Mouse (Mus musculus): ENCODE measurements around the gene Mindy4.
A peak's percentile ranks its signal among the peaks of the same experiment; 100 is the strongest.

Mindy4 gene

DNA sequence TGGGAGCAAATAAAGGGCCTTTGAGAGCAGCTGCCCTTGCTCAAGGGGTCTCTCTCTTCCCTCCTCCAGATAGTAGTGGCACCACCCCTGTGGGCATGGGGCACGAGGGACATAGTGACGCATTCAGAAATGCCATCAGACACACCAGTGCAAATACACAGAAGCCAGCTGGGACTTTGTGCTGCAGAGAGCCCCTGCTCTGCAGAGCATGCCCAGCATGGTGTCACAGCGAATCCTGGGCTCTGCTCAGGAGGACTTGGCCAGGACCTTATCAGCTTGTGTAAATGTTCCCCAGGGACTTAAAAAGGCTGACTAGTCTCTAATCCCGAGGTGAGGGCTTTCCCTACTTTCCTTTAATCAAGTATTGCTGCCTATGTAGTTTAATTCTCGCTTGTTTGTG is 138.5 kb downstream of the Mindy4 start:
- DNase-seq (ENCODE audit: low spot score), result no peak

DNA sequence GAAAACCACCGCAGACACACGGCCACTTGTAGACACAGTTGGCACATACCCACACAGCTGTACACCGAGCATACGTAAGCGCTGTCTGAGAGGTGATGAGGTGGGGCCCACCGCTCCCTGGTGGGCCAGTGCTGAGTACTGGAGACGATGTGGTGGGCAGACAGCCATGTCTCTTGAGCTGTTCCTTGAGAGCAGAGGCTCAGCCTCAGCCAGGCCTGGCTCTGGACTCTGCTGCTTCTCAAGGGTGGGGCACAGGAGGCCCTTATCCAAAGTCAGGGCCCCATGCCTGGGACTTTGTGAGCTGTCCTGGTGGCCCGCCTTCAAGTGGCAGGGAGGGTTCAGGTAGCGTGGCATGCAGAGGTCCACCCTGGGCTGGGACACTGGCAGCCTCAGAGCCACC is 139.1 kb downstream of the Mindy4 start:
- peak; percentile 41 for DNase-seq (ENCODE audit: low spot score)

DNA sequence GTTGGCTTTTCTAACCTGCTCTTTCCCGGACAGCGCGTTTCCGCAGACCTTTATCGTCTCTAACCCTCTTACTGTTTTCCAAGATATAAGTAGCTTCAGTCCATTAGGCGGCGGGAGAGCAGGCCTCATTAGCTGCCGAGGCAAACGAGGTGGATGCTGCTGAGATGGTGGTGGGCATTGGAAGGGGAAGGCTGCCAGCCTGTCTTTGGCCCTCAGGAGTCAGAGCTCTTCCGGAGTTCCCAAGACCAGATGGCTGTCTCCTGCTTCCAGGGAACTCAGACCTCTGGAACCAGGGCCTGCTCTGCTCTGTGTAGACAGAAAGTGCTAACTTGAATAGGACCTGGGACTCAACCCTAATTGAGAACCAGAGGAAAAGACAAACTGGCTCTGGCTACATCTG is 140.3 kb downstream of the Mindy4 start:
- no peak for DNase-seq (ENCODE audit: low spot score)

DNA sequence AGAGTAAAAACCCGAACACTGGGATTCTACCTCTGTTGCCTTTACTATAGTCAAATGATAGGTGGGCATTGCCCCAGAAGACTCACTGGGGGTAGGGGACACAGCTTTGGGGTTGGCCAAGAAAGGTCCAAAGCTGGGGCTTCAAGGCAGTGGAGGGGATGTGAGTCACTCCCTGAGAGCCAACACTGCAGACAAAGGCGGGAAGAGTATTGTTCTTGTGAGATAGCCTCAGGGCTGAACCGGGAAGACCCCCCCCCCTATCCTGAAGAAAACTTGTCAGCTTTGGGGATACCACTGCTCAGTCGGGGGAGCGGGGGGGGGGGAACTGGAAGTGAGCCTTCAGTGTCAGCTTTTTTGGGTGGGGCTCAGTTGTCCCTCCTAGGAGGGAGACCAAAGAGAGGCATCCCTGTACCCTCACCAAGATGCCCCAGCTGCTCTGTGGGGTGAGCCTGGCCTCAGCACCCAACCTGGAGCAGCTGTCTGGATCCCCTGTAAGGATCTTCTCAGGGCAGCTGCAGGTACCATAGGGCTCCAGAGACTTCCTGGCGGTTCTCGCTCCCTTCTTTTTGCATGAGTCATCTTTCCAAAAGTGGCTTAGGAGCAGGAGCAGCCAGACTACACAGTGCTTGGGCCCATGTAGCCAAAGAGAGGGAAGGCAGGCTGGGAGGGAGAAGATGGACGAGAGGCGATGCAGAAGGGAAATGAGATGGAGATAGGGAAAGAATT is 141.3 kb downstream of the Mindy4 start:
- DNase-seq (ENCODE audit: low spot score), result no peak

DNA sequence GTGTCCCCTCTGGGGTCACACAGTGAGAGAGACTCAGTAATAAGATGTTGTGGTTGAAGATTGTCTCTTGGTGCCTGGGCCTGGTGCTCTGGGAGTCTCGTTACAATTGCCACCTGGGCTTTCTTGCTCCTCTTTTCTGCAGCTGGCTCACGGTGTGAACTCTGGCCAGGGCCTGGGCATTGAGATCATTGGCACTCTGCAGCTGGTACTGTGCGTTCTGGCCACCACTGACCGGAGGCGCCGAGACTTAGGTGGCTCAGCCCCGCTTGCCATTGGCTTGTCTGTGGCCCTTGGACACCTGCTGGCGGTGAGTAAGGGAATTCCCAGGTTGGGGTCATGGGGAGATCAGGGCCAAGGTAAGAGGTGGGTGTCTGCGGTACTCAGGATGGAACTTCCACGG is 142.1 kb downstream of the Mindy4 start:
- no peak for DNase-seq (ENCODE audit: low spot score)

DNA sequence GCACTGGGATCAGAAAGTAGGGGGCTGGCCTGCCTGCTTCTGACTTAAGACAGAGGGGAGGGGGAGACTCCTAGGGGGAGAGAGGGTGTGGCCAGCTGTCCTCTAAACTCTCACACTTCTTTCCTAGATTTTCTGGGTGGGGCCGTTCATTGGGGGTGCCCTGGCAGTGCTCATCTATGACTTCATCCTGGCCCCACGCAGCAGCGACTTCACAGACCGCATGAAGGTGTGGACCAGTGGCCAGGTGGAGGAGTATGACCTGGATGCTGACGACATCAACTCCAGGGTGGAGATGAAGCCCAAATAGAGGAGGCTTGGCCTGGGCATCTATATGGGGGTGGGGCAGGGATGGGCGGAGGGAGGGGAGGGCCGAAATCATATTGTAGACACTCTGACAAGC is 143.3 kb downstream of the Mindy4 start:
- DNase-seq (ENCODE audit: low spot score), result no peak

DNA sequence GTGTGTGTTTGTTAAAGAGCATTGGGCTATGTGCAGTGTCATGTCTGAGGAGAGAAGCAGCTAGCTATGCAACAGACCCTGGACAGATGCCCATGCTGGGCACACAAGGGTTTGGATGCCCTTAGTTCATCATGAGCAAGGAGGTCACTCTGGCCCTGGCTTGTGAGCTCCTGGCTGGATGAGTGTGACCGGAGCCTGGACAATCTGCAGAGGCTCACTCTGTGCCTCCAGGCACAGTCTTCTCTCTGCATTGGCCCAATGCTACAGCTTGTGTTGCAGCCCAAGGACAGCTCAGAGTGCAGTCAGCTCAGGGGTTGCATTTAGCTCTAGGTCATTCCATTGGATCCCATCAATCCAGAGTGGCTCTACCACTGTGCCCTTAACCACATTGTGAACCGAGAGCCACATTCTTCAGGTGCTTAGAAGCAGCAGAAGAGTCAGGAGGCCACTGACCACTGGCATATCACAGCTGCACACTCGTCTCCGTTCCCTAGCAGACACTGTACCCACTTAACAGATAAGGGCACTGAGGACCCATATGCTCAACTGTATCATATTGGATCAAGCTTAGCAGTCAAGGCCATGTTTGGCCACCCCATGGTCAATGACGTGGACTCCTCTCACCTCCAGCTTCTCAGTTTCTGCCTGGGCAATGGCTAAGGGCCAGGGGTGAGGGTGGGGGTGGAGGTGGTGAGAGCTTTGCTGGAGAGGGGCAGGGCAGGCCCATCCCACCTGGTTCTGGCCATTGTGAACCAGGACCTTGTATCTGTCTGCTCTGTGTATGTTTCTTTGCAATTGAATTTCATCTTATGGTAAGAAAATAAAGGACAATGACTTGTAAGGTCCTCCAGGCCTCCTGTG is 144.8 kb downstream of the Mindy4 start:
- DNase-seq (ENCODE audit: low spot score), result no peak

DNA sequence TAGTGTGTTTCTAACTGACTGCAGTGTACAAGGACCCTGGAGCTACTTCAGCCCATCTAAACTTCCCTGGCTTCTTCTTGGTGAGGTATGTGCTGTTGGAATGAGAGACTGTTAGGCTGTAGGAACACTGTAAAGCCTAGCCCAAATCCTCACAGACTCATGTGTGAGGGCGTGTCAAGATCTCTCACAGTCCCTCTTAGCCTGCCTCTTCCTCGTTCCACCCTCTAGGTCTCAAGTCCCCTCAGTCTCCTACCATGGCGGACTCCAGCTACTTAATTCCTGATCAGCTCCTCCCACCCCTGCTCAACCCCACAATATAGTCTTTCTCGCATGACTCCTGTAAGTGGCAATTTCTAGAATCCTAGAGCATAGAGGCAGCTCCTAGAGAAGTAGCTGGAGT is 146.0 kb downstream of the Mindy4 start:
- DNase-seq (ENCODE audit: low spot score), result no peak

DNA sequence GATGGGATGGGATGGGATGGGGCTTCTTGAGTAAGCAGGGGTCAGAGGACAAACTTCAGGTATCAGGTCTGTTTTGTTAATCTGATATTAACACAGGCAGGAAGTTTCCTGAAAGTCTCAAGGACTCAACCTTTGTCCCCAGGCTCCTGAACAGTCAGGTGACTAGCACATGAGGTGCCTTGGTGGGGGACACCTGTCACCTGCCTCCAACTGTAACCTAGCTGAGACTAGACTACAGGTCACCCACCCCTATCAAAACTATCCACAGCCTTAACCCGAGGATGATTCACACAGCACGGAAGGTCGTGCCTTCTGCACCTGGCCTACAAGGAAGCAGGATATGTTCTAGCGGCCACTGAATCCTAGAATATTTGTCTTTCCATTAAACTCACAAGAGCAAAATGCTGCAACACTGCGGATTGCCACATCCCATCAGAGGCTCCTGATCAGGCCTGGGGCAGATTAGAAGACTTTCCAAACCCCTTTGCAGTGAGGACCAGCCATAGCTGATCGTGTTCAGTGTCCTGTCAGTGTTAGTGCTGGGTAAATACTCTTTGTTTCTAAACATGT is 147.3 kb downstream of the Mindy4 start:
- no peak for DNase-seq (ENCODE audit: low spot score)

DNA sequence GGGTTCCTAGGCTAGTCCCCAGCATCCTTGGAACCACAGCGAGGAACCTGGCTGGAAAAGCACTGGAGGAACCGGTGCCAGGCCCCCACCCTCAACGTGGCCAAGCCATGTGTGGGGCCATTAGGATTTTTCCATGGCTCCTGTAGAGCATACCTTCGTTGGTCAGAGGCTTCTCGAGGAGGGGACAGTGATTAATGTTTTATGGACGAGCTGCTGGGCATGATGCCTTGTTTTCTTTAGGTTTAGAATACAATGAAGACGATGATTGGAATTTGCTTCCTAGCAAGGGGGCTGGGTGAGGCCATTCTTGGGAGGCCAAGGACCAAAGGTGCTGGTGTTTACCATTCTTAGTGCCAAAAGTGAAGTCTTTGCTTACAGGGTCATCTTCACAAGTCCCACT is 148.5 kb downstream of the Mindy4 start:
- no peak for DNase-seq (ENCODE audit: low spot score)

DNA sequence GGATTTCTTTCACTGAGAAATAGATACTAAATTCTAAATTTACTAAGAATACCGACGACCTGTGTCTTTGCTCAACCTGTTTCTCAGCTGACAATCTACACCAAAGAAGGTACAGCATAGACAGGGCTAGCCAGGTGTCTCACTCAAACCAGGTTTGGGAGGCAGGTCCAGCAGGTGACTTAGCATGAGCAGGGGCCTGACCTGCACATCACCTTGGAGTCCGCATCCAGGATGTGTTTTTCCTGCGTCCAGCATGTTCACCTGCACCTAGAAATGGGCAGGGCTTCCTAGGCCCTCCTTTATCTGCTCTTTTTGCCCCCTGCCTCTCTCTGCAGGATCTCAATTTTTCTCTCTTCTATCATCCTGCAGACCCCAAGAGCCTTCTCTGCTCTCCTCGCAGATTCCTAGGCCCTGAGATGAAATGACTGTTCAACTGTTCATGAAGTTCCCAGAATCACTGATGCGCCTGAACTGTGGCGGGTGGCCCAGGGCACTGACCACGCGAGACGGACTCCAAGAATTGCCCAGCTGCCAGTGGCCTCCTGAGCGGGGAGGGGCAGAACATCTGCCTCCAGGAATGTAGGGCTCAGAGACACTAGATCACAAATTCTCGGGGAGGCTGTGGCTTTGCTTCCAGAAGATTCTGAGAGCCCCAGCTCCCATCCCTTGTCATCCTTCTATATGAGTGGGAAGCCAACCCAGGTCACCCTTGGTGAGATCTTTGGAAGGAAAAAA is 150.7 kb downstream of the Mindy4 start:
- no peak for DNase-seq (ENCODE audit: low spot score)

DNA sequence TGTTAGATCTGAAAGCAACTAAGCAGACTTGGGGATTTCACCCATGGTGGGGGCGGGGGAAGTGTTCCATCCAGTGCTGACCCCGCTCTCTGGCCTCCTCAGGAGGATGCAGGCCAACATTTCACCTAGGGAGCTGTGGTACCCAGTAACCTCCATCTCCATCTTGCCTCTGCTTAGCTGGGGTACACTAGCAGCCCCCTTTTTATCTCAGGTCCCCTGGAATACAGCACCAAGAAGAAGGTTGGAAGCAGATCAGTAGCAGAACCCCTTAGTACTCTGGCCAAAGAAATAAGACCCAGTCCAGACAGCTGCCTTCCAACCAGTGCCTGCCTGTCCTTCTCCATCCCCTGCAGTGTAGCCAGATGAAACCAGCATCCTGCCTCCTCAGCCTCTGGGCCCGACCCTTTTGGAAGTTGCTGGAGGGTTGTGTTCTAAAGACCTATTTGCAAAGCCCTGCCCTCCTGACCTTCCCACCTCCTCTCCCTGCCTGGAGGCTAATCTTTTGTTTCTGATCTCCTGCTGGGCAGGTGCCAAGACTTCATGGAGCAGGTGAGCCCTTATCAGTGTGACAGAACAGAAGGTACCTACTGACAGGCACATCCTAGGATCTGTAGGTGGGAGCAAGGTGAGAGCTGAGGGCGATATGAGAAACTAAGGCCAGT is 151.4 kb downstream of the Mindy4 start:
- no peak for DNase-seq (ENCODE audit: low spot score)

DNA sequence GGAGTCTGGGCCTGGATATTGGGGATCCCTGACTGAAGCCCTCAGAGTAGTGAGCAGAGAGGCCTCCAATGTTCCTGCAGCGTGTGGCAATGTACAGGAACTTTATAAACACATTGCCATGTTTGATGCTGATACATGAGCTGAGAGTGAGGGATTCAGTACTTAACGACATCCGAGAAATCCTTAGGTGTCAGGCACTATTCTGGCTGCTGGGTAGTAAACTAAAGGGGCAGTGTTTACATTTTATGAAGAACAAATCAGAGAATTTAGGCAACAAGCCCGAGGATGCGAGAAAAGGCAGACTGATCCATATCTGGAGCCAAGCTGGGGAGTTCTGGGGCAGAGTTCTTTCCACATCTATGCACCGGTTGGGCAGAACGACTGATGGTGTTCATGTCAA is 152.4 kb downstream of the Mindy4 start:
- DNase-seq (ENCODE audit: low spot score), result no peak

DNA sequence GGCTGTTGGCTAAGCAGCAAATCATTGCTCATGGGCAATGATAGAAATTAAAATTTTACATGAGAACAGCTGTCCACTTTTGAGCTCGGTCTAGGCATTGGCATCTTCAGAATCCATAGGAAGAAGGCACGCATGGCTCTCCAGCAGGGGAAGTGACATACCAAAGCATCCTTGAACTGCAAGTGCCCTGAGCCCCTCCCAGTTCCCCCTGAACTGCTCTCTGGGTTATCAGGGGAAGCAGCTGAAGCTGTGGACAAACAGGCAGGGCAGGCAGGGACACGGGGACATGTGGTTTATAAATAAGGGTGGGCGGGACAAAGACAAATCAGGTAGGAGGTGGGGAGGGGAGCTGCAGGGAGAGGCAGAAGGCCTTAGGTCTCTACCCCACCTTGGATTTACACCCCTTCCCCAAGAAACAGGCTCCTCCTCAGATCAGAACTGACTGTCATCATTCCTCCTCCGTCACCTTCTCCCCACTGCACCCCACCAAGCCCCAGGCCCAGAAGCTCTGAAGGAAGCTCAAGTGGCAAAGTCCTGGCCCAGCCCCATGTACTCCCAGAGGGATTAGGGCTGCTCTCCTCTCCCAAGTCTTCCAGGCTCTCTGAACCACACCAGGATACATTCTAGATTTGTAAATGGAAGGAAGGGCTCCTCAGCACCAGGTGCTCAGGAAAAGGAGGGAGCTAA is 153.0 kb downstream of the Mindy4 start:
- DNase-seq (ENCODE audit: low spot score), result no peak

DNA sequence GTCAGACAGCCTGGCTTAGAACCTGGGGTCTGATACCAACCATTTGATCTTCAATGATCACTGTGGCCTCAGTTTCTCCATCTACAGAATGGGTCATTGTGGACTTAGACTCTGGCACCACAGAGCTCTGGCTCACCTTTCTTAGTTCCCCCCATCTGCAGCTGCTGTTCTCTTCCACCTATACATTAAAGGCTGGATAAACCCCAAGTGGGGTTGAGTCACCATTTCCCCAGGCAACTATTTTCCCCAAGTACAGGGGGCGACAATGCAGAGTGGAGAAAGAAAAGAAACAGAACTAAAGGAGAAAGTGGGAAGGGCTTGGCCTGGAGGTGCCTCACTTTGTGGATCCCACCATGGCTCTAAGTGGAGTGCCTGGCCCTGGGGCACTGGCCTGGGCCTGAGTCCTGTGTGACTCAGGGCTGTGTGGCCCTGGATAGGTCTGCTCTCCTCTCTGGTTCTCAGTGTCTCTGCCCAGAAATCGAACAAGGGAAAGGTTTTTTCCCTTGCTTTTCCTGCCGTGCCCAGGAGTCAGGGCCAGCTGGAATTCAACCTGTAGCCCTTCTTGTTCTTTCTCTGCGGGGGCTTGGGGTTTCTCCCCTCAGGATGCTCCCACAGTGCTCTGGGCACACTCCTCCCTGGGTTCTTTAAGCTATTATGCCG is 153.9 kb downstream of the Mindy4 start:
- no peak for DNase-seq (ENCODE audit: low spot score)

DNA sequence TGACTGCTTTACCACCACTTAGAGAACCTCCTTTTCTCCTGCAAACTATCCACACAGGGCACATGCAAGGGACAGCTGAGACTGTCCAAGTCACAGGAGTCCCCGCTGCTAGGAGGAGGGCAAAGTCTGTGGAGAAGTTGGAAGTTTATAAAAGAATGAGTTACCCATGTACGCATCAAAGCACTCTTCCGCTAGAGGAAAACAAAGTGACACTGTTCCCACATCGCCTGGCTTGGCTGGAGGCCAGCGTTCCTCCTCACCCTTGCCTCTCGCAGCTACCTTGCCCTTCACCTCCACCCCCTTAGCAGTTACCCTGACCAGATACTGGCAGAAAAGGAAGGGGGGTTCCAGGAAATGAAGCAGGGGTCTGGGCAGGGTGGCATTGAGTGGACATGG is 154.5 kb downstream of the Mindy4 start:
- DNase-seq (ENCODE audit: low spot score), result no peak

DNA sequence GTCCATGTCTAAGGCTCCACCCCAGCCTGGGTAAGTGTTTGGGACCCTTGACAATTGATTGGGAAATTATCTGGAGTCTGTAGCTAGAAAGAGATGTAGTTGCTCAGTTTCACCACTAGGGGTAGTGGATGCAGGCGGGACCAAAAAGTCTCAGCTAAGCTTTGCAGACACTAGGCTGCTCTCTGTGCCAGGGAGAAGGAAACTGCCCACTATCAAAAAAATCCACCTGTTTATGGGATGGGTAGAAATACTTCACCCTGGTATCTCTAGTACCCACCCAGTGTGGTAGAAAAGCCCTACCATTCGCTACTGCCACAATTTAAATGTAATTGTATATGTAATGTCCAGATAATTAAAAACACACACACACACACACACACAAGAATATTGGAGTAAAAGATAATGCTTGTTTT is 155.6 kb downstream of the Mindy4 start:
- no peak for DNase-seq (ENCODE audit: low spot score)

DNA sequence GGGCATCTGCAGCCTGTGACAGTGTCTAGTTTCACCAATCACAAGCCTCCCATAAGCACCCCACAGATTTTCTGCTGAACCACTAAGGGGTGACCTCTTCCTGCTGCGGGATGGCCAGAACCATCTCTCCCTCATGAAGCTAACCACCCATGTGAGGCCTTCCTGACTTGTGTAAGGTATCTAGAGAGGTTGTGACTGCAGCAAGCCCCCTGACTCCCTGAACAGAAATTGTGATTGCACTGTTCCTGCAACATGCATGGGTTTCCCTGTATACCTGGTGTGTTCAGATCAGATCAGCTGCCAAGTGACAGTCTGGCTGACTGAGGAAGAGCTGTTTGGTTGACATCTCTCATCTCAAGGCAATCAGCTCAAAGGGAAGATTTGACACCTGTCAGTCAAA is 159.5 kb downstream of the Mindy4 start:
- no peak for DNase-seq (ENCODE audit: low spot score)

DNA sequence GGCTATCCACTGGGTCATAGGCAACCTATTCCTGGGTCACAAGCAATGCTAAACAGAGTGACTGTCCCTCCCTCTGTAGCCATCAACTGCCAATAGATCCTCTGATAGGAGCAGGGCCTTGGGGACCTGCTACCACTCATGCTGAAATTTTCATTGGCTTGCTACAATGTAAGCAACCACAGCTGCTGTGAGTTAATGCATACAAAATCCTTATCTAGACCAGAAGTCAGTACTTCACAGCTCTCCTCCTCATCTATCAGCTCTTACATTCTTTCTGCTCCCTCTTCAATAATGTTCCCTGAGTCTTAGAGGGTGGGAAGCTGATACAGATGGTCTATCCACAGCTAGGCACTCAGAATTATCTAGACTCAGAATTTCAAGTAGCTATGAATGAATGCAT is 163.9 kb downstream of the Mindy4 start:
- DNase-seq (ENCODE audit: low spot score), result no peak
